In the genomic region with DNA sequence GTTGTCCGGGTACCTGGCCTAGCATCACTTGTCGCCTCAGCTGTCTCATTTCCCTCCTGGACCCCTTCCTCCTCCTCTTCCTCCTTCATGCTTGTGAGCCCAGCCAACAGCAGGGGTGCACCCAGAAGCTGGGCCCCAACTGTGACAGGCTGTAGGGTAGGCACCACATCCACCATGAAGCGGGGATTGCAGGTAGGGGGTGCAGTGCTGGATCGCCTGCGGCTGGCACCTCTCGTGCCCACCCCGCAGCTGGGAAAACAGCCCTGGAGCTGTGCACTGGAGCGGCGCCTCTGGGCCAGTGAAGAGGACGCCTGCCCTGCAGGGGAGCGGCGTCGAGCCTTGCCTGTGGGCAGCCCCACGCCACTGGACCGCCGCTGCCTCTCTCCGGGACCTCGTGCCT, we compare ENCODE assay signal across 11 mouse cellular contexts. TPM values are rescaled to one million over a fixed set of nuclear protein-coding genes. Genes with fewer than 3 reads are reported as not detected.
DNase-seq lines count a peak whose midpoint lies in the region; ATAC-seq and TF ChIP-seq lines count a peak whose summit lies in the region.
"Had no signal": no experiment of that assay in that cellular context is flagged by ENCODE, and none has a peak within 500 bp of the region (broad histone marks: within the 10 kb centered on the region; RNA-seq: fewer than 3 reads in every experiment).

A gene (plus strand): TSS at position 221 of the 400 bp plus-strand sequence.

- no peak within 1 kb of the TSS for H3K4me2 ChIP-seq in limb, embryonic 15.5 days

- peak within 1 kb of the TSS; percentile 99 for H3K27ac ChIP-seq in gastrocnemius, adult 2 months
- H3K27ac ChIP-seq in left cerebral cortex, adult 2 months, result peak within 1 kb of the TSS; percentile 70
- peak within 1 kb of the TSS; percentile 48; the same call in 1 of the 2 replicates for H3K27ac ChIP-seq in cortical plate, adult 2 months (ENCODE audit: insufficient read depth, low read length)
- peak within 1 kb of the TSS; percentile 47 for H3K27ac ChIP-seq in limb, embryonic 15.5 days

- H3K9ac ChIP-seq in limb, embryonic 15.5 days, result no peak within 1 kb of the TSS

- H3K9me3 ChIP-seq in limb, embryonic 15.5 days, result no peaks in the 10 kb centered on the region

- 93% methylated on average over 18 of the region's 18 CpGs for WGBS in limb, embryonic 15.5 days

- no peak for ATAC-seq in limb, embryonic 15.5 days (ENCODE audit: insufficient number of reproducible peaks, low FRiP score, low TSS enrichment, low read depth)
- ATAC-seq in monocyte, adult 5-6 weeks (replicated peaks; ENCODE audit: insufficient number of reproducible peaks, low FRiP score, low TSS enrichment, poor library complexity, severe bottlenecking), result no peak
- ATAC-seq: CD4-positive, CD25-positive, alpha-beta regulatory T cell, adult 4 months had no signal

- H3K4me1 ChIP-seq in cortical plate, adult 2 months (ENCODE audit: control insufficient read depth, insufficient read depth, low read length), result peaks cover 32% of the 10 kb centered on the region
- H3K4me1 ChIP-seq in limb, embryonic 15.5 days, result peaks cover 53% of the 10 kb centered on the region

- intact Hi-C loops in gastrocnemius, adult 2 months (cut with DNase I), result loop anchor here (10.0 kb wide), 1 partner anchor 1099 kb away; a partner anchor contains a TSS
- intact Hi-C loops in left cerebral cortex, adult 2 months (cut with DNase I), result loop anchor here (2.0 to 5.0 kb wide), 3 partner anchors 17 to 873 kb away; a partner anchor contains a TSS
- intact Hi-C loops in left cerebral cortex, postnatal 14 days (cut with DNase I), result loop anchor here (2.0 kb wide), 2 partner anchors 17 to 41 kb away; no protein-coding TSS in a partner anchor

- no peaks in the 10 kb centered on the region for H3K27me3 ChIP-seq in limb, embryonic 15.5 days

- DNase-seq in gastrocnemius, adult 2 months, result no peak
- no peak for DNase-seq in gastrocnemius, adult 8-10 months (ENCODE audit: low spot score in 2 of 2)
- no peak for DNase-seq in left cerebral cortex, adult 2 months (ENCODE audit: extremely low spot score in 1 of 2, low spot score in 2 of 2)
- DNase-seq in left cerebral cortex, postnatal 14 days (ENCODE audit: low spot score in 2 of 2), result no peak
- no peak for DNase-seq in adipocyte (ENCODE audit: low spot score)
- DNase-seq: lung, adult 2 months; right cerebral cortex, postnatal 4 days had no signal

- peaks cover 4% of the 10 kb centered on the region for H3K36me3 ChIP-seq in limb, embryonic 15.5 days

- peak within 1 kb of the TSS; percentile 83 for H3K4me3 ChIP-seq in gastrocnemius, adult 2 months
- H3K4me3 ChIP-seq in left cerebral cortex, adult 2 months, result no peak within 1 kb of the TSS
- H3K4me3 ChIP-seq in cortical plate, adult 2 months (ENCODE audit: insufficient read depth, low read length), result no peak within 1 kb of the TSS
- no peak within 1 kb of the TSS for H3K4me3 ChIP-seq in limb, embryonic 15.5 days

- no peak for TF ChIP-seq CTCF in gastrocnemius, adult 2 months (IDR thresholded peaks at IDR 0.05)
- no peak for TF ChIP-seq CTCF in left cerebral cortex, adult 2 months (IDR thresholded peaks at IDR 0.05)
- TF ChIP-seq CTCF in cortical plate, adult 2 months (IDR thresholded peaks at IDR 0.05; ENCODE audit: extremely low read depth, insufficient read depth, low read length), result no peak

- TF ChIP-seq POLR2A in cortical plate, adult 2 months (IDR thresholded peaks at IDR 0.05; ENCODE audit: extremely low read depth, insufficient read depth, low read length), result no peak

RNA-seq across cellular contexts. Expression of the gene that starts here (rescaled TPM):
- total RNA-seq in gastrocnemius, adult 2 months (2021), result not detected
- not detected for total RNA-seq in gastrocnemius, adult 8-10 months (2022)
- not detected for total RNA-seq in left cerebral cortex, adult 2 months (2021)
- not detected for total RNA-seq in left cerebral cortex, postnatal 14 days (2021)
- not detected in 2 replicates for polyA plus RNA-seq in cortical plate, adult 2 months (2012; rRNA removed)
- 0.45 TPM in 2 replicates for polyA plus RNA-seq in limb, embryonic 15.5 days (2015; fragmentation: Nextera tagmentation; extraction: Ambion mirVana)
- total RNA-seq in monocyte, adult 5-6 weeks (2017), result 0.29 to 0.97 TPM (median 0.32 TPM) in 3 replicates
- polyA plus RNA-seq: lung, adult 2 months had no signal

Comparison
In these comparisons a context has a peak if more than half of its experiments do, and no peak if none do; other contexts are left out.
1. H3K27ac ChIP-seq: peak in every context shown above with its lines; median percentile 99 in gastrocnemius, adult 2 months; 70 in left cerebral cortex, adult 2 months; 48 in cortical plate, adult 2 months; 47 in limb, embryonic 15.5 days.